Mouse (Mus musculus) spleen, adult 2 months (tissue): ENCODE results near the gene Plin5.

Experiments used
- CTCF ChIP-seq: fragments of 200-500 bp; IDR thresholded peaks from 2 replicates; pipeline ENCODE4 v1.5.1; 2011; ENCODE audit warnings: mild to moderate bottlenecking, inconsistent platforms; ENCODE audit not compliant: insufficient read depth, insufficient read length, insufficient replicate concordance; ENCODE audit errors: extremely low read depth
- POLR2A ChIP-seq: fragments of 200-500 bp; IDR thresholded peaks from 2 replicates; pipeline ENCODE4 v1.6.1; 2011; ENCODE audit warnings: low read depth, low read length, inconsistent platforms

GRCm38 (mm10) chr17:56153643-56154042 is 36.2 kb upstream of the Plin5 start:
- TF ChIP-seq CTCF = no peak
- no peak for TF ChIP-seq POLR2A
